Mouse (Mus musculus): ENCODE results near the gene Irgc1.
"Not testable (repeated sequence)": the region's sequence is repeated elsewhere in the genome, so short reads cannot be mapped to it uniquely, and the experiment has no call there.

Irgc1 gene

DNA sequence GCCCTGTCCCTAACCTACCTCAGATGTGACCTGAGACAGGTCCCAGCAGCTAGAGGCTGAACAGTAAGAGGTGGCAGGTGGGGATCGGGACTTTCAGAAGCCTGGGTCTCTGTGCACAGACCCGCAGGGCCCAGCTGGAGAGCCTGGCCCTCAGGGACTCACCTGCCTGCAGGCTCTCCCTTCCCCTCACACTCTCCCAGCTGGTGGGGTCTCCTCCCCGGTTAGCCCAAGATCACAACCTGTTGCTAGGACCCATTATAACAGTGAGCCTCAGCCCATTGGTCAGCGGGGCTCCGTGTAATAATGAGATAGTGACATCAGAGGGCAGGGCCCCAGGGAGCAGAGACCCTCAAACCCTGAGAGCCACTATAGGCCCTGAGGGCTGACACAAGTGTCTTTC lies 16.8 kb downstream of the Irgc1 start:
- no peak for DNase-seq (ENCODE audit: low spot score)

DNA sequence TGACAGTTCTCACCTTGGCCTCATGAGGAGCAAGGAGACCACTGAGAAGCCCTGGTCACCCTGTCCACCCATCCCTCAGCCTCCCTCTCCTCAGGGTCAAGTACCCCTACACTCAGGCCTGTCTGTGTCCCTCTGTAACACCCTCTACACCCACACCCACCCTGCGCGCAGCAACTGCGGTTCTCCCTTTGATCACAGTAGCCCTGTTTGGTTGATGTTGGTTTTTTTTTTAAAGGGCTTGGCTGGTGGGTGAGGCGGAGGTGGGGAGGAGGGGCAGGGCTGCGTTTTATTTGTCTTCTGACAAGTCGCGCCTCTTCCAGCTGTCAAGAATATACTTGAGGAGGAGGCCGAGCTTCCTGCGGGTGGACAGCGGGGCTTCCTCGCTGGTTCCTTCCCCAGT lies 20.4 kb downstream of the Irgc1 start:
- no peak for DNase-seq (ENCODE audit: low spot score)

DNA sequence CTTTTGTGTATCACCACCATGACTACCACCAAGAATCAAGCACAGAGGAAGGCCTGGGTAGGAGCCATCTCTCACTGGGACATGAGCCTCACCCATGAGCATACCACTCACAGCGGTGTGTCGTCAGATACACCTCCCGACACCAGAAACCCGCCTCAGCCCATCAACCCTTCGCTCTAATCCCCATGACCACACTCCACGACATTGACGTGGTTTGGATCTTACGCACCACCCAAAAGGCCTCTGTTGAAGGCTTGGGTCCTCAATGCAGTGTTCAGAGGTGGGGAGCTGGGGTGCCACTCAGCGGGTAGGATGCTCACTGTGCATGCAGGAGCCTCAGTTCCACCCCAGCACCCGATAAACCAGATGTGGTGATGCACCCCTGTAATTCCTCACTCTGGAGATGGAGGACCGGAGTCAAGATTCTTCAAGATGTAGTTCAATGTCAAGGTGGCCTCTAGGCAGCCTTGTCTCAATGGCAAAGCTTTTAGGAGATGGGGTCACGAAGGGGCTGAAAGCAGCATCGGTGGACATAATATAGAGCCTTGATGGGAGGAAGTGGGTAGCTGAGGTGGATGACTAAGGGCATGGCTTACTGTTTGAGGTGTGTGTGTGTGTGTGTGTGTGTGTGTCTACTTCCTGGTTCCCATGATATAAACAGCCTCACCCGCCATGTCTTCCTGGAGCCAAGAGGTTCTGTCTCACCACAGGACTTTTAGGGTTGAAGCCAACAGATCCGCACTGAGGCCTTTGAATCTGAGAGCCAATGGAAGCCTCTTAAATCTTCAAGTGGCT lies 21.3 kb downstream of the Irgc1 start:
- DNase-seq (ENCODE audit: low spot score) = no peak

DNA sequence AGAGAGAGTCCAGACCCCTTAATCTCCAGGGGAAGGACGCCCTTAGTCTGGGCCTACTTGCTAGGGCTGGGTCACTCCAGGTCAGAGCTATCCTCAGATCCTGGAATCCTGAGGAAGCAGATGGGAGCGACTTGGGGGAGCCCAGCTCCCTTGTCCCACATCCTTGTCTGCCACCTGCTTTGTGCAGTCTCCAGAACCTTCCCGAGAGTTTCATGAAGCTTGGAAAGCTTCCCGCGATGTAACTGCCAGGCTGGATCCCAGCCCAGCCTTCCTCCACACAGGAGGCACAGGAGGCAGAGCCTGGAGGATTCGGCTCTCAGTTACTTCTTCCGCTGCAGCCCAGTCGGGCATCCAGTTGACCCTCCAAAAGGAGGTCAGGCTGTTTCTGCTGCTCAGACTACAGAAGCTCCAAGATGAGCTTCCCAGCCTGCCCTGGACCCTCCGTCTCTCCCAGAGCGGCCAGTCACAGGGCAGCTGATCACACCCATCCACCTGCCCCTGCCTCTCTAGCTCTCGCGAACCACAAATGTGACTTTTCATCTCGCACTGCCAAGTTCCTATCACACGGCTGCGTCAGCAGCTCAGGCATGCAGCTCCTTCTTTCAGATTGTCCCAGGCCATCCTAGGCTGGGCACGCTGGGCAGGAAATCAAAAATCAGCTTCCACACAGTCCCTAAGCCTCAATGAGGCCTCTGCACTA lies 22.5 kb downstream of the Irgc1 start:
- DNase-seq (ENCODE audit: low spot score) = no peak

DNA sequence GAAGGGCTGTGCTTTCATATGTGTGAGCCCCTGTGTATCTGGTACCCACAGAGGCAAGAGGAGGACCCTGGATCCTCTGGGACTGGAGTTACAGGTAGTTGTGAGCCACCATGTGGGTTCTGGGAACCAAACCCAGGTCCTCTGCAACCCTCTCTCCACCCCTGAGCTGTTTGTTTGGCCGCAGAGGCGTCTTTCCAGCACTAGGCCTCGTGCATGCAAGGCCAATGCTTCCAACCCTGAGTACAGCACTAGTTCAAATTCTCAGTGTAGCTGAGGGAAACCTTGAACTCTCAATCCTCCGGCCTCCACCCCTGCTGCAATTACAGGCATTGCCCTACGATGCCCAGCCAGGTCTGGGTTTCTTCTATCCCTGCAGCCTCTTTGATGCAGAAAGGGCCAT lies 23.4 kb downstream of the Irgc1 start:
- DNase-seq (ENCODE audit: low spot score) = no peak

DNA sequence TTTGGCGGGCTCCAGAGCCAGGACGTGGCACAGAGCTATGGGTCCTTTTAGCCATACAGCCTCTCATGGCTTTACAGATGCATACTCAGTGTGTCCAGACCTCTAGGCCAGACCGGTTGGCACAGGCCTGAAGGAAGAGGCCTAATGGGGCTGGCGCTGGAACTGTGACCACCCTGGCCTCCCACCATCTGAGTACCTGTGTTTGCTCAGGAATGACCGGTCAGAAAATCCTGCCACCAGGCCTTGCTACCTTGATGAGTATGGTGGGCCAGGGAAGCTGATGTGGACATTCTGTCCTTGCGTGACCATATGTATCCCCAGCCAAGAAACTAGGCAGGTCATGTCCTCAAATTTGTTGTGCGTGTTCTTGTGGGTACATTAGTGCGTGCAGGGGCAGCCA lies 24.9 kb downstream of the Irgc1 start:
- no peak for DNase-seq (ENCODE audit: low spot score)

DNA sequence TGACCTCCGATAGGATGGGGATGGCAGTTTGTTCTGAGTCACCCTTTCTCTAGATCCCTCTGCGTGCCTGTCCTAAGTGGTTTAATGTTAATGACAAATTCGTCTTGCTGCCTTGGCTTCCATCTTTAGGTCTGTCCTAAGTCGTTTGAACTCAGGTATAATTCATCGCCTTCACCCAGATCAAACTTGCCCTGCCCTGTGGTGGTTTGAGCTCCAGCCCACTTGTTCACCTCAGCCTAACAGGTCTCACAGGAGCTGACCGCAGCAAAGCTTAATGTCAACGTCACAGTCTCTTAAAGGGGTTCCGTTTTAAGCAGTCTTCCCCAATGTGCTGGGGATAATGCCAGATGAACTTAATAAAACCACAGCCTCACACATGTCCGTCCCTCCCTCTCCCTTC lies 26.2 kb downstream of the Irgc1 start:
- no peak for DNase-seq (ENCODE audit: low spot score)

DNA sequence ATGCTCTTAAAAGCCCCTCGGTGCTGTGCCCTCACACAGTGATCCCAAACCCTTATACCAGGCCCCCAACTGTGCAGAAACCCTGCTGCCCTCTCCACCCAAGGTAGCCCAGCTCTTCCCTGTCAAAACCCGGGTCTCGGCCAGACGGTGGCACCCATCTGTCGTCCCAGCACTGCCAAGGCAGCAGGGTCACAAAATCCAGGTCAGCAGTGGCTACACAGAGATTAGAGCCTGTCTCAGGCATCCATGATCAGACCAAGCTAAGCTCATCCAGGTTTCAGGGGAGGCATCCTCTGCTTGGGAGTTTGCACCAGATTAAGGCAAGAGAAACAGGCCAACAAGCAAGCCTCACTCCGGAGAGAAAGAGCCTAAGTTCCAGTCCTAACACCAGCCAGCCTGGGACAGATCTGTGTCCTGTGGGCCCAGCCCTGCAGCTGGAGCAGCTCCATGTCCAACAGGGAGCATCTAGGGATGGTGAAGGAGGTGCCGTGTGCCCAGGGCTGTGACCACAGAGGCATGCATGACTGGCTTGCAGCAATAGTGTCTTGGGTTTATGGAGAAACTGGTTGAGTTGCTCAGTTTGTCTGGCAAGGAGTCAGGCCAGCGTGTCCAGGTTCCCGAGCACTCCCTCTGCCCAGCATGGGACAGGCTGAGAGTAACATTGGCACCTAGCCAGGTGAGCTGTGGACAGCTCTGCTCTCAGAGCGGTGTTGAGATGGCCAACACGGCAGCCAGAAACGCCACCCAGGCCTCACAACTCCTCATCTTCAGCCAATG lies 28.0 kb downstream of the Irgc1 start:
- DNase-seq (ENCODE audit: low spot score) = no peak

DNA sequence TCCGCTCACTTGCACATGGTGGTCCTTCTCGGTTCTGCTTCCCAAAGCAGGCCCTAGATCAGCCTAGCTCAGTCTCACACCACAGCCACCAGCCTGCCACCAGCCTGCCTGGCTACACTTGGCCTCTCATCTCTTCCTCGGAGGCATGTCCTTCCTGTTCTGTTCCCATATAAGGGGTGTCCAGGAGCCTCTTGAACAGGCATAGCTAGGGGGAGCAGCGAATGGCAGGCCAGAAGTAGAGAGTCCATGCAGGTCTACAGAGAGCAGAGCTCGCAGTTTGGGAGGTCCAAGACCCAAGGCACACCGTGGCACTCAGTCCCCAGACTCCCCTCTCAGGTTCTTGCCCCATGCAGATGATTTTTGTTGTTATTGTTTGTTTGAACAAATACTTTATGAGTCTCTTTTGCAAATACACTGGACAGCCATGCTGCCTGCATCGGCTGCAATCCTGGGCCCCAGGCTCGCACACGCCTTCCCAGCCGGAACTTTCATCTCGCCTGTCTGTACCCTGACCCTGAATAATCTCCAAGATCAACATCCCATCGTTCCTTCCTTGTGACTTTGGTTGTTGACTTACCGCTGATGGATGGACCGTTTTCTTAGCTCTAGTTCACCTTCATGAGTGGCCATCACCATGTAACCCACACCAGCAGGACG lies 28.9 kb downstream of the Irgc1 start:
- no peak for DNase-seq (ENCODE audit: low spot score)

DNA sequence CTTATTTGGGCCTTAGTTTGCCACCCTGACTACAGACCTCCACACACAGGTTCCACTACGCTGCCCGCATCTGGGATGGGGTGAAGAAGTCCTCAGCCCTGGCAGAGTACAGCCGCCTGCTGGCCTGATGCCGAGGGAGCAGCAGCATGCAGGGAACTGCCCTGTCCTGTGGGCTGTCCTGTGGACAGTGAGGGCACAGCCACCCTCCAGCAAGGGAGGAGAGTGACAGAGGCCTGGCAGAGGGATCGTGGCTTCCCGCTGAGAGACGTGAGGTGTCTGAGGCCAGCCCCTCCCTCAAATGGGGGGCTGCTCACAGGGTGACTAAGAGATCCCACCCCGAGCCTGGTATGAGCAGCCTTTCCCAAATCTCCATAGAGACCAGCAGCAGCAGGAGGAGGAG lies 29.8 kb downstream of the Irgc1 start:
- DNase-seq (ENCODE audit: low spot score) = no peak

DNA sequence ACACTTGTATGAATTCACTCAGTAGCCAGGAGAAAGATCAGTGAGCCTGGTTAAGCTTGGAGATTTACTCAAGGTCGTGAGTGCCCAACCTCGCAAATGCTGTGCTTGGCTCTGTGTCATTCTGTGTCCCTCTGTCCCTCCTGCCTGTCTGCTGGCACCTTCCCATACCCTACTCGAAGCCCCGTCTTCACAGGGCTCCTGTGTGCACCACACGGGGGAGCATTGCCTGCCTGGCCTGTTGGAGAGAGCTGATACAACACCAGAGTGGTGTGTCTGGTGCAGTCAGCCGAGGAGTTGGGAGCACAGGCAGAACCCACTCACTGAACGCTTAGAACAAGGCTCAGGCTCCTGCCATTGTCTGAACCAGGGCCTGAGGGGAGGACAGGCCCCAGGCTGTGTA lies 30.4 kb downstream of the Irgc1 start:
- no peak for DNase-seq (ENCODE audit: low spot score)

DNA sequence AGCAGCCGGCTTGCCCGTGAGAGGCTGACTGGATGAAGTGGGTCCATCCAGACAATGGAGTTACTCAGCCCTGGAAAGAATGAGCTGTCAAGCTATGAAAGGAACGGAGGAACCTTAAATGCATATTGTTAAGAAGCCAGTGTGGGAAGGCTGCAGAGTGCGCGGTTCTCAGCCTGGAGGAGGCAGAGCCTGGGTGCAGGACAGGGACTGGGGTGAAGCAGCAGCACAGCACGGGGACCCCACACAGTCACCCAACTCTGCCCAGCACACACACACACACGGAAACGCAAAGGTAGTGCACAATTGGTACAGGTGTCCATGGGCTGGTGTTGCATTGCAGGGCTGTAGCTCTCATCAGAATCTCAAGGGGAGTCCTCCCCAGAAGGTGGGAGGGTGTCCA lies 32.5 kb downstream of the Irgc1 start:
- no peak for DNase-seq (ENCODE audit: low spot score)

DNA sequence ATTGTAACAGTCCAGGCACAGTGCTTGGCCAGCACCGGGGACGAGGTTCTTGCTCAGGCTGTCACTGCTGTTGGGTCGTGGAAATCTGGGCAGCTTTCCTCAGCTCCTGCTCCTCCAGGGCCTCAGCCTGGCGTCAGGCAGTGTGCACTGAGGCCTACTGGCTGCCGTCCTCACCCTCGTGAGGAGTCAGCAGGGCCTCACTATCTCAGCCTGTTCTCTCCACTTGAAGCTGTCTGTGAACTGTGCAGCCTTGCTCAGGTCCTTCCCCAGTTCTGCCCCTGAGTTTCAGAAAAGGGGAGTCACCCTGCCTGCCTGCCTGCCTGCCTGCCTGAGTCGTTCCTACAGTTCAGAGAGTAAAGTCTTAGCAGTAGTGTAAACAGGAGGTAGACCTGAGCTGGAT lies 36.8 kb downstream of the Irgc1 start:
- DNase-seq (ENCODE audit: low spot score) = no peak

DNA sequence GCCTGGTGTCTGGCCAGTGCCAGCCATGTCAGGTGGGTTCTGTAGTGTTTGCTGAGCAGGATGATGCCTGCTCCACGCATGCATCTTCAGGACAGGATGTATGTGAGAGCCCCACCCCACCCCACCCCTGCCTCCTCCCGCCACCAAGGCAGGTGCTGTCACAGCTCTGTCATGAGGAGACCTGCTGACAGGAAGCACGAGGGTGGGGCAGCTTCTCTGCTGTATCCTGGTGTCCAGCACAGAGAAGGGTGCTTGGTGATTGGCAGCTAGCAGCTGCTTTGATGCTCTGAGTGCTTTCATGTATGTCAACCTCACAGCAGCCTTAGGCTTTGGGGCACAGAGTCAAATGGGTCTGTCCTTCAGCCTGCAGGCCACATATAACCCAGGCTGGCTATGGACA lies 38.5 kb downstream of the Irgc1 start:
- no peak for DNase-seq (ENCODE audit: low spot score)

DNA sequence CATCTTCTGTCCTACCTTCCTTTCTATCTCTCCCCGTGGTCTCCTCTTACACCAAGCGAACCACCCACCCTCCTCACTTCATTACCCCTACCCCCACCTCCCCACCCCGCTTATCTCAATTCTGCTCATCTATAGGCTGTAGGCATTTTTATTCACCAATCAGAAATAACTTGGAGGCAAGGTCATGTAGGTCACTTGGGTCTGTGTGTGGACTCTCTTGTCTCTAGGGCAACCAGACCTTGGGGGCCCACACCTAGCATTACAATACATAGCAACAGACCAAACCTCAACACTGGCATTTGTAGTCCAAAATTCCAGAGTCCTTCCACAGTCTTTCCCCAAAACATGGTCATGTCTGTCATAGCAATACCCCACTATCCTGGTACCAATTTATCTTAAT lies 41.3 kb downstream of the Irgc1 start:
- no peak for DNase-seq (ENCODE audit: low spot score)

DNA sequence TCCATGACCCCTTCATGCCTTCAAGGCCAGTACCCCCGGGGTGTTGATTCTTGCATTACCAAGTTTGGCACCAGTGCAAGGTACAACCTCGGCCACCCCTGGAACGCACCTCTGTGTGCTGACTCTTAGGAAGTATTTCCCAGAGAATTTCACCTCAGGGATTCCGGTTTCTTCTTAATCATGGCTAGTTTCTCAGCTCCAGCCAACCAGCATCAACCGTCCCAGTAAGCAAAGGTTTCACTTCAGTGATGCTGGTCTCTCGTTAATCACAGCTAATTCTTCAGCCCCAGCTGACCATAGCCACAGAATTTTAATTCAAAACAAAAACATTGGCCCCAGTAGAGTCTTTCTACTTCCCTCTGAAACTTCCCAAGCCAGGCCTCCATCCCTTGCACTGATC lies 42.0 kb downstream of the Irgc1 start:
- no peak for DNase-seq (ENCODE audit: low spot score)

DNA sequence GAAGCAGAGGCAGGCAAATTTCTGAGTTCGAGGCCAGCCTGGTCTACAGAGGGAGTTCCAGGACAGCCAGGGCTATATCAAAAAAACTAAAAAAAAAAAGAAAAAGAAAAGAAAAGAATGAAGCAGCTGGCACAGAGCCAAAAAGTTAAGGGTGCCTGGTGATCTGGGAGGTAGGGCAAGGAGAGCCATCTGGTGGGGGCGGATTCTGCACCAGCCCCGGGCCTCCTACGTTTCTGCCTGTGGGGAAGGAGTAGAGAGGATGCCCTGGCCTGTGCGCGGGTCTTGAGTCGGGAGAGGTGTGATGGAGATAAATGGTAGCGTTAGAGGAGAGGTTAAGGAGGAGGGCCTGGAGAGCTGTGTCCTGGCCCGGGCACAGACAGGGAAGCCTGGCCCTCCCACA lies 43.9 kb downstream of the Irgc1 start:
- DNase-seq (ENCODE audit: low spot score) = no peak

DNA sequence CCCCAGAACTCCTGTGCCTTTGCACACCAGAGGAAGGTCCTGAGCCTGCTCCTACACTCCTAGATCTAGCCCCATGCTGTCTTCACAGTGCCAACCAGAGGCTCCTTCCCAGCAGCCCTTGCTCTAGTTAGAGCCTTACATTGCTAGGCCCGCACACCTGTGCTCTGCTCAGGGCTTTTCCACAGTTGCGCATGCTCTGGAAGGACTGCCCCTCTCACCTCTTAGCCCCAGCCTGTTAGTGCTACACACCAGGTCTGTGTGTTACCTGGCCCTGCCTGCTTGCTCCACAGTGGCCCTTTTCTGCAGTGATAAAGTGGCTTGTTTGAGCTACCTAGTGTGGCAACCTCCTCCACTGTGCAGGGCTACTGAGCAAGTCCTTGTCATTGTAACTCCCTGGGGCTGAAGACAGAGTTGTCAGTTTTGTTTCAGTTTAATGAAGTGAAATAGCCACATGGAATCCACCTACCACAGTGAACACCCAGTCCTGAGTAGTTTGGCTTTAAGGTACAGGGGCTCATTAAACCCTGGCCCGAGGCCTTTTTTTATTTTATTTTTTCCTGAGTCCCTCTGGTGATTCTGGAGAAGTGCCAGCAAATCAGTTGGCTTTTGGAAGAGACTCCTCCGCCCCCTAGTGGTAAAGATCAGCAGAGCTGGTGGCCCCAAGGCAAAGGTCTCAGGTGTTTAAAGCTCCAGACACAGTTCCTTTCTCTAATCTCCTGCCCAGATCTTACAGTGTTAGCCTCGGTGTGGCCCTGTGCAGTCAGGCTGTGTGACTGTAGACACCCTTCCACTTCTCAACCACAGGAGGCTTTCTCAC lies 45.4 kb downstream of the Irgc1 start:
- DNase-seq (ENCODE audit: low spot score) = no peak

DNA sequence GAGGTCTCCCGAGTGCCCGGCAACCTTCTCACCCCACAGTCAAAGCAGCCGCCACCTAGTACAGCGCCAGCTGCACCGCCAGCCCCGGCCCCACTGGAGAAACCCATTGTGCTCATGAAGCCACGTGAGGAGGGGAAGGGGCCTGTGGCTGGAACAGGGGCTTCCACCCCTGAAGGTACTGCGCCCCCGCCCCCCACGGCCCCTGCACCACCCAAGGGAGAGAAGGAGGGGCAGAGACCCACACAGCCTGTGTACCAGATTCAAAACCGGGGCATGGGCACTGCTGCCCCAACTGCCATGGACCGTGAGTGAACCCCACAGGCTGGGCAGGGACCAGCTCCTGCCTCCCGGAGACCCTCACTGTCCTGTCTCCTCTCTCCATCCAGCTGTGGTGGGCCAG lies 46.4 kb downstream of the Irgc1 start:
- no peak for DNase-seq (ENCODE audit: low spot score)

DNA sequence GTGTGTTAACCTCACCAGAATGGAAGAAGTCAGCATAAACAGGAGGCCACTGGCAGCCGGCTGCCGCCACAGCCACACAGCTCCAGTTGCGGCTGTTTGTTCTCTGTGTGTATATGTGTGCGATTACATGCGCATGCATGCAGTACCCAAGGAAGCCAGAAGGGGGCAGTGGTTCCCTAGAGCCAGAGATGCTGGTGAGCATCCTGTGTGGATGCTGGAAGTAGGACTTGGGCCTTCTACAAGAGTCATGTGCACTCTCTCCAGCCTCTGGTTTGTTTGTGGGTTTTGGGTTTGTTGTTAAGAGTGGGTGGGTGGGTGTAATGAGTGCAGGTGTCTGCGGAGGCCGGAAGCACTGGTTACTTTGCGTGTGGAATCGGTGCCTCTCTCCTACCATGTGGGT lies 49.2 kb downstream of the Irgc1 start:
- no peak for DNase-seq (ENCODE audit: low spot score)

DNA sequence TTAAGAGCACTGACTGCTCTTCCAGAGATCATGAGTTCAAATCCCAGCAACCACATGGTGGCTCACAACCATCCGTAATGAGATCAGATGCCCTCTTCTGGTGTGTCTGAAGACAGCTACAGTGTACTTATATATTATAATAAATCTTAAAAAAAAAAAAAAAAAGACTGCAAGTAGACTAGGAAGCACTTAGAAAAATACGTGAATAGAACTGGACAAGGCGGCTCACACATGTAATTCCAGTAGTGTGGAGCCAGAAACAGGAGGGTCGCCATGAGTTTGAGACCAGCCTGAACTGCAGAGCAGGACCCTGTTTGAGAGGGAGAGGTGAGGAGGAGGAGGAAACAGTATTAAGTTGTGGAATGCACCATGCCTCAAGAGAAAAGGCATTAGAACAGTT lies 51.6 kb downstream of the Irgc1 start:
- DNase-seq (ENCODE audit: low spot score) = not testable (repeated sequence)

DNA sequence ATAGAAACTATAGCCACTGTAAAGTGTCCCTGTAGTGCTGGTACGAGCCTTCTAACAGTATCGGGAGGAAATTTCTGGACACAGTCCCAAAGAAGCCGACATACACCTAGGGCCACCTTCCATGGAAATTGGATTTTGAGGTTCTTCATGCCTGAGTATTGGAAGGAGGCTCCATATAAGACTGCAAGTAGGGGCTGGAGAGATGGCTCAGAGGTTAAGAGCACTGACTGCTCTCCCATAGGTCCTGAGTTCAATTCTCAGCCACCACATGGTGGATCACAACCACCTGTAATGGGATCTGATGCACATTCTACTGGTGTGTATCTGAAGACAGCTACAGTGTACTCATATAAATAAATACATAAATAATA lies 52.0 kb downstream of the Irgc1 start:
- DNase-seq (ENCODE audit: low spot score) = no peak

Measured in ovary, adult 18-20 months (tissue).